Mouse (Mus musculus): ENCODE measurements around the gene Dus1l. TPM values are rescaled to one million over a fixed set of nuclear protein-coding genes. Genes with fewer than 3 reads are reported as not detected.
A peak's percentile ranks its signal among the peaks of the same experiment; 100 is the strongest.

Dus1l gene
- polyA plus RNA-seq, 1 experiment from 2014 or later = 66.0 TPM

DNA sequence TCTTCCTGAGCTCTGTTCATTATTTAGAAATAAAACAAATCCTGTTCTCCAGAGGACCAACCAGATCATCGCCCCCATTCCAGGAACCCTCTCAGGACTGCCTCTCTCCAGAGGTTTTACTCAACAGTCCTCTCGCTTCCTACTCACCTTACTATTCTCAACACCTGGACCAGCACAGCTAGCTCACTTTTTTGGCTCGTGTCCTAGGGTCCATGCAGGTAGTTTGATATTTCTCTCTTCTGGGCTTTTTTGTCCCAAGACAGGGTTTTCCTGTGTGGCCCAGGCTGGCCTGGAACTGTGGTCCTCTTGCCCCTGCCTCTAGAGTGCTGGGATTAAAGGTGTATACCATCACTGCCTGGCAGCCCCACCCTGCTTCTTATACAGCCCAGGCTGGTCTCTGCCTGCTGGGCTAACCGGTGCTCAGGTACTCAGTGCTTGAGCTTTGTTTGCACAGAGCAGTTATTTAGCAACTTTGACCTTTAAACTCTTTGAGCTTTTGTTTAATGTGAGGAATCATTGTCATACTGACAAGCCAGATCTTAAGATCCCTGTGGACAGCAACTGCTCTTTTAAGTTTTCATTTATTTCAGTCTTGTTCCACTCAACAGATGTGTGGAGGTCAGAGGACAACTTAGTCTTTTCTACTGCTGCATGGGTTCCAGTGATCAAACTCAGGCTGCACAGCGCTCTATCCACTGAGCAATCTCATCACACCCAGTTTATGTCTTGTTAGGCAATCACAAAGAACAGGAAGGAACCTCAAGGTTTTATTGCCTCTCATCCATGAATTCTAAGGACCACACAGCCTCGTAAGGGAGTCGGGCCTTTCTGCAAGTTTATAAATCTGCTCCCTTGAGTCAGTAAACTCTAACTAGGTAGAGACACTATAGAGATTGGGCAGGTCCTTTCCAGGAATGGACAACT is 9.4 kb upstream of the Dus1l start:
- Histone ChIP-seq H3K9me3 (replicated peaks; ENCODE audit: low read length) (no peaks in the 10 kb centered on the region), H3K27ac (no peak overlapping the region), H3K9ac (ENCODE audit: low read depth, low read length) (no peak overlapping the region), H3K27me3 (ENCODE audit: insufficient read depth, low read length) (no peaks in the 10 kb centered on the region), H3K4me2 (ENCODE audit: low read length) (no peak overlapping the region), H3K36me3 (ENCODE audit: insufficient read depth, low read length) (peaks cover 42% of the 10 kb centered on the region), H3K4me3 (replicated peaks; ENCODE audit: low read depth, low read length) (no peak overlapping the region), H3K4me1 (replicated peaks; ENCODE audit: insufficient read depth, low read length) (no peaks in the 10 kb centered on the region)
- no peak for DNase-seq (ENCODE audit: low spot score)
- no peak for TF ChIP-seq CTCF (IDR thresholded peaks at IDR 0.05; ENCODE audit: low read depth)
- WGBS = 78% methylated on average over 7 of the region's 7 CpGs
- ATAC-seq (replicated peaks; ENCODE audit: low FRiP score, low read depth) = no peak

DNA sequence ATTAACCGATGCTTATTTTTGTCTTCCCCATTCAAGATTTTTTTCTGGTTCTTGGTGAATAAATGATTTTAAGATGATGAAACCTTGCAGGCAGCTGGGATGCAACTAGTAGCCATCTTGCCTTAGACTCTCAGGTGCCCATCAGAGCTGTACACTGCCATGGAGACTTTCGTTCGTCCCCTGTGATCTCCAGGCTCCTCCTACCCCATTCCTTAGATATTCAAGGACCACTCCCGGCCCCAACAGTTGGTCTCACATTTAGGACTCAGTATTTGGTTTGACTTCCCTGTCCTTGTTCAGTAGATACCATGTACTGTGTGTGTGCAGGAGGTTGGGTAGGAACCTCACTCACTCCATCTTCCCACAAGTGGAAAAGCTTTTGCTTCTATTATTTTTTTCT is 8.6 kb upstream of the Dus1l start:
- Histone ChIP-seq H3K27me3 (ENCODE audit: insufficient read depth, low read length) (no peaks in the 10 kb centered on the region), H3K4me3 (replicated peaks; ENCODE audit: low read depth, low read length) (no peak overlapping the region), H3K27ac (no peak overlapping the region), H3K9me3 (replicated peaks; ENCODE audit: low read length) (no peaks in the 10 kb centered on the region), H3K4me1 (replicated peaks; ENCODE audit: insufficient read depth, low read length) (no peaks in the 10 kb centered on the region), H3K9ac (ENCODE audit: low read depth, low read length) (no peak overlapping the region), H3K36me3 (ENCODE audit: insufficient read depth, low read length) (peaks cover 34% of the 10 kb centered on the region), H3K4me2 (ENCODE audit: low read length) (no peak overlapping the region)
- 67% methylated on average over 4 of the region's 4 CpGs for whole genome bisulfite sequencing
- no peak for TF ChIP-seq CTCF (IDR thresholded peaks at IDR 0.05; ENCODE audit: low read depth)
- DNase-seq (ENCODE audit: low spot score) (no peak), ATAC-seq (replicated peaks; ENCODE audit: low FRiP score, low read depth) (no peak)

- Histone ChIP-seq H3K27me3 (ENCODE audit: insufficient read depth, low read length) (no peaks in the 10 kb centered on the region), H3K9me3 (replicated peaks; ENCODE audit: low read length) (no peaks in the 10 kb centered on the region), H3K27ac (no peak overlapping the region), H3K4me1 (replicated peaks; ENCODE audit: insufficient read depth, low read length) (no peaks in the 10 kb centered on the region), H3K9ac (ENCODE audit: low read depth, low read length) (no peak overlapping the region), H3K4me3 (replicated peaks; ENCODE audit: low read depth, low read length) (no peak overlapping the region), H3K4me2 (ENCODE audit: low read length) (no peak overlapping the region), H3K36me3 (ENCODE audit: insufficient read depth, low read length) (peaks cover 29% of the 10 kb centered on the region)
- 78% methylated on average over 7 of the region's 7 CpGs for WGBS
- TF ChIP-seq CTCF (IDR thresholded peaks at IDR 0.05; ENCODE audit: low read depth) = no peak
- DNase-seq (ENCODE audit: low spot score) (no peak), ATAC-seq (replicated peaks; ENCODE audit: low FRiP score, low read depth) (no peak)
Observed at GRCm38 (mm10) chr11:120804274-120804673, 8.1 kb upstream of the Dus1l start.

GRCm38 (mm10) chr11:120800061-120800904 is 4.1 kb upstream of the Dus1l start:
- peak; percentile 95 for TF ChIP-seq CTCF (IDR thresholded peaks at IDR 0.05; ENCODE audit: low read depth)
- peak; percentile 72 for ATAC-seq (replicated peaks; ENCODE audit: low FRiP score, low read depth)
- no peaks in the 10 kb centered on the region for H3K36me3 ChIP-seq (ENCODE audit: insufficient read depth, low read length)
- H3K27ac ChIP-seq = peak overlapping the region; percentile 32
- no peaks in the 10 kb centered on the region for H3K9me3 ChIP-seq (replicated peaks; ENCODE audit: low read length)
- no peaks in the 10 kb centered on the region for H3K27me3 ChIP-seq (ENCODE audit: insufficient read depth, low read length)
- peak overlapping the region; percentile 23; the same call in 1 of the 2 replicates for H3K9ac ChIP-seq (ENCODE audit: low read depth, low read length)
- WGBS = 7% methylated on average over 10 of the region's 10 CpGs
- H3K4me3 ChIP-seq (replicated peaks; ENCODE audit: low read depth, low read length) = no peak overlapping the region
- H3K4me2 ChIP-seq (ENCODE audit: low read length) = peak overlapping the region; percentile 18; the same call in 1 of the 2 replicates
- DNase-seq (ENCODE audit: low spot score) = peak; percentile 94
- H3K4me1 ChIP-seq (replicated peaks; ENCODE audit: insufficient read depth, low read length) = no peaks in the 10 kb centered on the region; the same call in 1 of the 2 replicates

- H3K4me2 ChIP-seq (ENCODE audit: low read length) = no peak overlapping the region
- no peak overlapping the region for H3K4me3 ChIP-seq (replicated peaks; ENCODE audit: low read depth, low read length)
- H3K9me3 ChIP-seq (replicated peaks; ENCODE audit: low read length) = no peaks in the 10 kb centered on the region
- H3K36me3 ChIP-seq (ENCODE audit: insufficient read depth, low read length) = no peaks in the 10 kb centered on the region
- H3K4me1 ChIP-seq (replicated peaks; ENCODE audit: insufficient read depth, low read length) = no peaks in the 10 kb centered on the region; the same call in 1 of the 2 replicates
- WGBS = 75% methylated on average over 6 of the region's 6 CpGs
- DNase-seq (ENCODE audit: low spot score) (no peak), ATAC-seq (replicated peaks; ENCODE audit: low FRiP score, low read depth) (no peak)
- no peak overlapping the region for H3K9ac ChIP-seq (ENCODE audit: low read depth, low read length)
- H3K27ac ChIP-seq = peak overlapping the region; percentile 32
- H3K27me3 ChIP-seq (ENCODE audit: insufficient read depth, low read length) = no peaks in the 10 kb centered on the region
- TF ChIP-seq CTCF (IDR thresholded peaks at IDR 0.05; ENCODE audit: low read depth) = no peak
Observed at GRCm38 (mm10) chr11:120799316-120799890, 3.2 kb upstream of the Dus1l start.

DNA sequence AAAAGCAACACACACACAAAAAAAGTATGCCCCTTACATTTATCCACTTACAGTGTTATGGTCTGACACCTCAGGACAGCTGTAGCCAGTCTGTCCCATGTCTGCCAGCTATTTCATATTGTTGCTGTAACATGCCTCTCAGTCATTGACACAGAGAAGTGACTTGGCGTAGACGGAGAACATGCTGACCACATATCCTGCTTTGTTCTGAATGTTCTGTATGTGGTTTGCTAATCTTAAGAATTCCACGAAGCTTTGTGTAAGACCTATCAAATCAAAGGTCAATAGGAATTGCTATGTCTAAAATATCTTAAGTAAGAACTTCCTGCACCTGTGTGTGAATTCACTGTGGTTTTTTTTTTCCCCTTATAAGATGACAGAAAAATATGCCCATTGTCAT is 2.0 kb upstream of the Dus1l start:
- 86% methylated on average over 3 of the region's 3 CpGs for WGBS
- Histone ChIP-seq H3K4me3 (replicated peaks; ENCODE audit: low read depth, low read length) (no peak overlapping the region), H3K9me3 (replicated peaks; ENCODE audit: low read length) (no peaks in the 10 kb centered on the region), H3K27me3 (ENCODE audit: insufficient read depth, low read length) (no peaks in the 10 kb centered on the region), H3K9ac (ENCODE audit: low read depth, low read length) (no peak overlapping the region), H3K27ac (no peak overlapping the region), H3K36me3 (ENCODE audit: insufficient read depth, low read length) (0 out of 2 replicates have a peak, but pooled peaks cover 2% of the 10 kb centered on the region), H3K4me2 (ENCODE audit: low read length) (no peak overlapping the region), H3K4me1 (replicated peaks; ENCODE audit: insufficient read depth, low read length) (no peaks in the 10 kb centered on the region; the same call in 1 of the 2 replicates)
- ATAC-seq (replicated peaks; ENCODE audit: low FRiP score, low read depth) = no peak
- DNase-seq (ENCODE audit: low spot score) = no peak
- TF ChIP-seq CTCF (IDR thresholded peaks at IDR 0.05; ENCODE audit: low read depth) = no peak

All from kidney, postnatal 0 days (tissue).